Mouse (Mus musculus) lung, embryonic 16.5 days (tissue): ENCODE results near the gene Rars. TPM values are rescaled to one million over a fixed set of nuclear protein-coding genes. Genes with fewer than 3 reads are reported as not detected.
"Not testable (repeated sequence)": the region's sequence is repeated elsewhere in the genome, so short reads cannot be mapped to it uniquely, and the experiment has no call there.

Source experiments
- ATAC-seq: fragments of 200-750 bp; cut with Nextera tagmentation; 2 replicates; pipeline ENCODE4 v1.8.0; 2017; ENCODE audit warnings: low read depth, mild to moderate bottlenecking, moderate library complexity
- H3K27ac ChIP-seq: fragments of 300-500 bp; sonication (generic); 2 replicates; pipeline ENCODE4 v1.5.1; 2014; ENCODE audit warnings: mild to moderate bottlenecking, control low read depth, low read length
- H3K27me3 ChIP-seq: fragments of 300-500 bp; sonication (generic); 2 replicates; pipeline ENCODE4 v1.6.1; 2014; ENCODE audit warnings: low read depth, low read length, mixed read lengths; ENCODE audit not compliant: control insufficient read depth, insufficient read depth
- H3K36me3 ChIP-seq: fragments of 300-500 bp; sonication (generic); 2 replicates; pipeline ENCODE4 v1.6.1; 2014; ENCODE audit warnings: low read length; ENCODE audit not compliant: control insufficient read depth, insufficient read depth
- H3K4me1 ChIP-seq: fragments of 300-500 bp; sonication (generic); replicated peaks from 2 replicates; pipeline ENCODE4 v1.6.1; 2014; ENCODE audit warnings: low read length, mixed read lengths; ENCODE audit not compliant: control insufficient read depth, insufficient read depth
- H3K4me2 ChIP-seq: fragments of 300-500 bp; sonication (generic); 2 replicates; pipeline ENCODE4 v1.6.1; 2014; ENCODE audit warnings: low read depth, low read length, control low read depth
- H3K4me3 ChIP-seq: fragments of 300-500 bp; sonication (generic); 2 replicates; pipeline ENCODE4 v1.5.1; 2014; ENCODE audit warnings: mild to moderate bottlenecking, low read length, control low read depth
- H3K9ac ChIP-seq: fragments of 300-500 bp; sonication (generic); 2 replicates; pipeline ENCODE4 v1.6.1; 2014; ENCODE audit warnings: low read length, control low read depth
- H3K9me3 ChIP-seq: fragments of 300-500 bp; sonication (generic); 2 replicates; pipeline ENCODE4 v1.6.1; 2016; ENCODE audit warnings: low read length; ENCODE audit not compliant: control insufficient read depth
- WGBS: fragments of 180-500 bp; shearing (Covaris S2); extraction: QIAGEN DNeasy Blood & Tissue Kit; methylation state at CpG from one replicate; pipeline ENCODE4 v1.1.7; 2014; 5-methylcytosine and 5-hydroxymethylcytosine counted together
- polyA plus RNA-seq: library from polyadenylated mRNA; unstranded; fragments of >200 nt; fragmentation: Nextera tagmentation; extraction: Ambion mirVana; gene quantifications from 2 replicates; pipeline ENCODE4 v1.2.1, GENCODE M21; 2015

Gene Rars
- polyA plus RNA-seq, 1 experiment from 2014 or later = 74.9 TPM

DNA sequence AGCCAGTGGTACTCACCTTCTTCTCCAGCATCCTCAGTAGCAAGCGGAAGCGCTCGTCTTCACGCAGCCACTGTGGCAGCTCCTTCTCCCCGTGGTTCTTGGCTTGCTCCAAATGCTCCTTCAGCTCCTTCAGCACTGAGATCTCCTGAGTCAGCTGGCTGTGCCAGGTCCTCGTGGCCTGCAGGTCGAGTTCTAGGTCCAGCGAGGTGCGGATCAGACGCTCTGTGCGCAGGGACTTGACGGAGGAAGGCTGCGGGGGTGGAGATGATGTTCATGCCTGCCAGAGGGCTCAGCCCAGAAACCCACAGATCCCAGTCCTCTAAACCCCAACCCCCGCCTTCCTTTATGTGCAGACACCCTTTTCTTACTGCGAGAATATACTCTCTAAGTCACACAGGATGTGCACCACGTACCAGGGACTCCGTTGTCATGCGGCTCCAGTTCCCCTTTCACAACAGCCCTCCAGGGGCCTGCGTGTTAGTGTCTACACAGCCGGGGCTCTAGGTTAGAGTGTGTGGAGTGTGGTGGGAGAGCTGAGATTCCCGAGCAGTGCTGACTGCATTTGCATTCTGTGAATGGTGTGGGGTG is 7.5 kb upstream of the Rars start:
- Histone ChIP-seq H3K4me3 (no peak overlapping the region), H3K36me3 (peaks cover 5% of the 10 kb centered on the region), H3K9me3 (no peaks in the 10 kb centered on the region), H3K4me1 (peaks cover 3% of the 10 kb centered on the region; the same call in 1 of the 2 replicates), H3K9ac (no peak overlapping the region), H3K4me2 (no peak overlapping the region), H3K27ac (no peak overlapping the region), H3K27me3 (no peaks in the 10 kb centered on the region)
- ATAC-seq = no peak
- WGBS = 88% methylated on average over 21 of the region's 21 CpGs

GRCm38 (mm10) chr11:35840806-35841205 is 6.5 kb upstream of the Rars start:
- H3K36me3 ChIP-seq, H3K27me3 ChIP-seq, H3K9me3 ChIP-seq, ATAC-seq, H3K4me1 ChIP-seq, H3K27ac ChIP-seq, H3K4me3 ChIP-seq, H3K4me2 ChIP-seq, H3K9ac ChIP-seq: not testable (repeated sequence)
- WGBS = 82% methylated on average over 4 of the region's 4 CpGs

DNA sequence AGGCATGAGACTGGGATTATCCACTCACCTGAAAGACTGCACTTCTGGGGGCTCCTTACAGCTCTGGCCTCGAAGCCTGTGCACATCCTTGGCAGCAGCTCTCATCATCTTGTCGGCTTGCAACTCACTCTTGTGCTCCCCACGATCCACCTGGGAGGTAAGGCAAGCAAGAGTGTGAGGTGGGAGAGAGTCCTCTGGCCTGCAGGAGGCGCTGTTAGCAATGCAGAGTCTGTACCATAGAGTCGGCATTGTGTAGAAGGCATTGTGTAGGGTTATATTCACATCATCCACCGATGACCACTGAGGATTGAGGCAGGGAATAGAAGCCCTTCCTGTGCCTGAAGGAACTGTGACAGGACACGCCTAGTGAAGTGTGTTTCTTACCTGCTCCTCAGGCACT is 6.0 kb upstream of the Rars start:
- Histone ChIP-seq H3K27ac (no peak overlapping the region), H3K4me1 (peaks cover 3% of the 10 kb centered on the region; the same call in 1 of the 2 replicates), H3K27me3 (no peaks in the 10 kb centered on the region), H3K9ac (no peak overlapping the region), H3K4me2 (no peak overlapping the region), H3K4me3 (no peak overlapping the region), H3K36me3 (peaks cover 5% of the 10 kb centered on the region), H3K9me3 (no peaks in the 10 kb centered on the region)
- 79% methylated on average over 7 of the region's 7 CpGs for WGBS
- no peak for ATAC-seq

DNA sequence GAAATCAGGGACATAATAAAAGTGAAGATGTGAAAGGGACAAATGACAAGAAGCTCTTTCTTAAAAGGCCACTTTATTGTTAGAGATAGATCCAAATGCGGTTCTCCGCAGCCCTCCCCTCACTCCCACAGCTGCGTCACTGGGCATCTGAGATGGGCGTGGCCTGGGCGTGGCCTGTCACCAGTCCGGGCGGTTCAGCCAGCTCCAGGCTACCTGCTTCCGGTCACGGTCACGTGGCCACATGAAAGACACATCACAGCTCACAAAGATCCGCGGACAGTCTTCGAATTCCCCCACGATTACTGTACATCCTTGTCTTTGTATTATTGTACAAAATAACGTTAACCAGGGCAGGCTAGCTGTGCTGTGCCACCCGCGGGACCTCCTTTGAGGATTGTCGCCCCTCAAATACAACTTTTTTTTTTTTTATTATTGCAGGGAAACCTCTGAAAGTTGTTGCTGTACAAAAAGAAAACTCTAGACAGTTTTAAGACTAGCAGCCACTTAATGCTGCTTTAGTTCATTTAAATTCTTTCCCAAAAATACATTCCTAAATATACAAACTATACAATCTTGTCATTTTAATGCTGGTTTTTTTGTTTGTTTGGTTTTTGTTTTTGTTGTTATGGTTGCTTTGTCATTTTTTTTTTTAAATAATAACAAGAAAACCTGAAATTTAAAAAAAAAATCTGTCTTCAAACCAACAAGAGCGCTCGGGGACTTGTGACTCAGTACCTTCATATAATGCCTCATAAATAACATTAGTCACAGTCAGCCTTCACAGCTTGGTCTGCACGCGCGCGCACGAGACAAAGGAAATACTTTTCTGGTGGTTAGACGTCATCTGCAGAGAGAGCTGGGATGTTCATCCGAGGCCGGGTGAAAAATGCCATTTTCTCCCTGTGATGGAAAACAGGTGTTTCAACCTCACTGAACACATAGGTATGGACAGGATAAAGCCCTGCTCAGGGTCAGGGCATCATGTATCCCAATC is 4.3 kb upstream of the Rars start:
- Histone ChIP-seq H3K4me3 (peak overlapping the region; percentile 42), H3K4me2 (peak overlapping the region; percentile 58), H3K9me3 (no peaks in the 10 kb centered on the region), H3K27ac (no peak overlapping the region; the same call in 1 of the 2 replicates), H3K4me1 (peaks cover 4% of the 10 kb centered on the region), H3K9ac (peak overlapping the region; percentile 52), H3K36me3 (peaks cover 5% of the 10 kb centered on the region), H3K27me3 (no peaks in the 10 kb centered on the region)
- WGBS = 25% methylated on average over 28 of the region's 28 CpGs
- ATAC-seq = peak; percentile 92

- H3K4me2 ChIP-seq = peak overlapping the region; percentile 58
- H3K36me3 ChIP-seq = no peaks in the 10 kb centered on the region; the same call in 1 of the 2 replicates
- no peak overlapping the region for H3K27ac ChIP-seq
- H3K9ac ChIP-seq = peak overlapping the region; percentile 52; the same call in 1 of the 2 replicates
- peaks cover 11% of the 10 kb centered on the region for H3K4me1 ChIP-seq
- no peak for ATAC-seq
- 70% methylated on average over 5 of the region's 5 CpGs for WGBS
- H3K9me3 ChIP-seq = no peaks in the 10 kb centered on the region
- 0 out of 2 replicates have a peak overlapping the region, but pooled peaks have one; percentile 42 for H3K4me3 ChIP-seq
- no peaks in the 10 kb centered on the region for H3K27me3 ChIP-seq
These were observed 3.1 kb upstream of the Rars start for GRCm38 (mm10) chr11:35837156-35838126.

- peaks cover 10% of the 10 kb centered on the region; the same call in 1 of the 2 replicates for H3K36me3 ChIP-seq
- H3K27me3 ChIP-seq = no peaks in the 10 kb centered on the region
- H3K9ac ChIP-seq = peak overlapping the region; percentile 94
- no peaks in the 10 kb centered on the region for H3K9me3 ChIP-seq
- H3K4me2 ChIP-seq = peak overlapping the region; percentile 73
- WGBS = 78% methylated on average over 6 of the region's 6 CpGs
- no peak for ATAC-seq
- peaks cover 8% of the 10 kb centered on the region for H3K4me1 ChIP-seq
- peak overlapping the region; percentile 99 for H3K4me3 ChIP-seq
- no peak overlapping the region for H3K27ac ChIP-seq
These were observed 1.0 kb downstream of the Rars start for GRCm38 (mm10) chr11:35833270-35833669.

DNA sequence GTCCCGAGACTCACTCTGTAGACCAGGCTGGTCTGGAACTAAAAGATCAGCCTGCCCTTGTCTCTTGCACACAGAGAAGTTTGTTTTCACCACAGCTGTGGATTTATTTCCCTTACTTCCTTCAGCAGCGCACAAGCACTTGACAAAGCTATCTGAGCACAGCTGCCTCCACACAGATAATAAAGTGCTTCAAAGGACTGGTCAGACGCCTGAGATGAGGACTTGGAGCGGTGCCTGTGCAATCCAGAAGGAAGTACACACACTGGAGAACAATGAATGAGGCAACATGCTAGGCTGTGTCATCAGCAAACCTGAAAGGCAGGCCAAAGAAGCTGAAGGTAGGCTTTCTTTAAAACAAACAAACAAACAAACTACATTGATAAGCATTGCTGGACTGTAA is 2.2 kb downstream of the Rars start:
- H3K36me3 ChIP-seq = peaks cover 19% of the 10 kb centered on the region; the same call in 1 of the 2 replicates
- no peaks in the 10 kb centered on the region for H3K9me3 ChIP-seq
- H3K27ac ChIP-seq = no peak overlapping the region
- peaks cover 8% of the 10 kb centered on the region for H3K4me1 ChIP-seq
- no peak for ATAC-seq
- no peaks in the 10 kb centered on the region for H3K27me3 ChIP-seq
- WGBS = 59% methylated on average over 4 of the region's 4 CpGs
- no peak overlapping the region for H3K9ac ChIP-seq
- H3K4me2 ChIP-seq = no peak overlapping the region
- H3K4me3 ChIP-seq = no peak overlapping the region

GRCm38 (mm10) chr11:35827714-35828113 is 6.6 kb downstream of the Rars start:
- Histone ChIP-seq H3K9ac (no peak overlapping the region), H3K27ac (no peak overlapping the region), H3K36me3 (peaks cover 45% of the 10 kb centered on the region), H3K9me3 (no peaks in the 10 kb centered on the region), H3K4me3 (no peak overlapping the region), H3K4me2 (no peak overlapping the region), H3K27me3 (no peaks in the 10 kb centered on the region), H3K4me1 (no peaks in the 10 kb centered on the region)
- no peak for ATAC-seq
- WGBS = 93% methylated on average over 6 of the region's 6 CpGs
